Mouse (Mus musculus): ENCODE measurements around the gene Abcg5.

Gene Abcg5

DNA sequence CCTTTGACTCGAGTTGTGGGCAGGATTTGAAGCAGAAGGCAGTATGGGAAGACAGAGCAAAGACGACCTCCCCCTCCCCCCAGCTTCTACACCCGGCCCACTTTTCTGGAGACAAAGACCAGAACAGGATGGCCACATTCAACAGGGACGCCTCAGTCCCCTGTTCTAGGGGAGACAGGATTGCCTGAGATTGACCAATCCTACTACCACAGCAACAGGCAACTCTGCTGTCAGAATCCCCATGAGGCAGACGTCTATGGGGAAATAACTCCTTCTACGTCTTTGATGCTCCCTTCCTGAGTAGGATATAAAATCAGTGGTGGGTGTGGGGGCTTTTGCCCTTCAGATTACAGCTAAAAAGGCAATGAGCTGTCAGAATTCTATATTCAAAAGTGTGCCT lies 1.5 kb upstream of the Abcg5 start:
- no peak for DNase-seq

DNA sequence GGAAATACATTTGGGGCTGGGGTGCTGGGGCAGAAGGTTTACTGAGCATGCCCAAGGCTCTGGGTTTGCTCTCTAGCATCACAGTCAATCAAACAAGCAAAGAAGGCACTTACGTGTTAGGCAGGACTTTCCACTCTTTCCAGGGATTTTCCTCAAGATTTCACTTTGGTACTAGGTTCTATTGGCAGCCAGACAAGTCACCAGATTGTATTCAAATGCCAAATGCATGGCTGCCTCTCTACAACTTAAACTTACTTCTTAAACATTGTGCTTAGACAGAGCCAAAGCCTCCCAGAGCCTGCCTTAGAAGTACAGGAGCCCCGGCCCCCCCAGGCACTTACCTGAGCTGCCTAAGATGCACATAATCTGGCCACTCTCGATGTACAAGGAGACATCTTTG lies 1.1 kb downstream of the Abcg5 start:
- DNase-seq = no peak

DNA sequence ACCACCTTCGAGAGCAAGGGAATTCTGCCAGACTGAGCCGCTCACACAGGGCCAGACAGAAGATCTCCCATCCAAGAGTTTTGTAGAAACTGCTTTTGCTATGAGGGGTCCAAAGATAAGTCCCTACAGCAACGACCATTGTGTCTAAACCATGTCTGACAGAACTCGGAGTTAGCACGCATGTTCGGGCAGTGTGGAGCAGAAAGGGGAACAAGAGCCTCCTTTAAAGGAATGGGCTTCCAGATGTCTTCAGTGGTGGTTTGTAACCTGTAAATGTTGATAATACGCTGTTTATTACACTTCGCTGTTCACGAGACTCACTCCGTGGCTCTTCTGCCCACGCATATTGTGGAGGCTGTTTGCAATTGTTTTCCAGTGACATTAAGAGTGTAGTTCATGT lies 5.2 kb downstream of the Abcg5 start:
- DNase-seq = no peak

DNA sequence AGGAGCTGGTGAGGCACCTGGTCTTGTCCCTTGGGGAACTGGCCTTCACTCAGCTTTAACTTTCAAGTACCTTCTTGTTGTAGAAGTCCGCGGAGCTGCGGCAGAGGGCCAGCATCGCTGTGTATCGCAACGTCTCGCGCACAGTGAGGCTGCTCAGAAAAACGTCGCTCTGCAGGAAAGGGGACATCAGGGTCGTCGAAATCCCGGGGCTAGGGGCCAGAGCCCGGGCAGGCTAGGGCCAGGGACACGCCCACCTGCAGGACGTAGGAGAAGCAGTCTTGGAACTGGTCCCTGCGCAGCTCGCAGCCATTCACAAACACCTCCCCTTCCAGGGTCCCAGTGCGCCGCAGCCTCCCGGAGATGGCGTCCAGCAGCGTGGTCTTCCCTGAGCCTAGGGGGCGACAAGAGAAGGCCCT lies 6.9 kb downstream of the Abcg5 start, which contains the start of gene Abcg8:
Abcg8 (plus strand) TSS at position 352 of the 416 bp plus-strand sequence.
- no peak for DNase-seq

DNA sequence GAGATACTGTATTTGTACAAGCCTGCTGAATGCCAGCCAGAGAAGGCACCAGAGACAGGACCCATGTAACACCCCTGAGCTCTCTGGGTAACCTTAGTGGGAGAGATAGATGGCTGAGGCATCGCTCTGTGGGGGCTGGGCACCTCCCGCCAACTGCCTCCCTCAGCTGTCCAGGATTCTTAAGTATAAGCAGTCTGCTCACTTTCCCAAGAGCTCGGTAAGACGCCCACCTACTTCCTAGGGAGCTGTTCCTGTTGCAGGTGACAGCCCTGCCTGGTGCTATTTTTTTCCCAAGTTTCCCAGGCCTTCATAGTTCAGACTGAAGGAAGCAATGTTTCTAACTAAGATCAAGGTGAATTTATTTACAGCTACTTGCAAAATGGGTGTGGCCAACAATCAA lies 7.6 kb downstream of the Abcg5 start:
- no peak for DNase-seq

DNA sequence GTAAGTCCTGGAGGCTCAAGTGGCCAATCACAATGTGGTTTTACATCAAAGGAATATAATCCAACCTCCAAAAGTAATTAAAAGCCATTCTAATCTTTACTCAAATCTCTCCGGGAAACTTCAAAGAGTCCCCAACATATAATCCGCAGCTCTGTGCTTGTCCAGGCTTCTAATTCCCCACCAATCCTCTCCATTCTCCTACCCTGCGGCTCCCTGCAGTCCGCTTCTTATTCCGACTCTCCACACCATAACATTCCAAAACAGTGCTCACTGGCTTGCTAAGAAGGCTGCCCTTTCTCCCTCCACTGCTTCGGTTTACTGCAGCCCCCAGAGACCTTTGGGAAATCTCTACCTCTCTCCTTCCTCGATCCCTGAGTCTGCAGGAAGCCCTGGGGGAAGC lies 8.8 kb downstream of the Abcg5 start:
- no peak for DNase-seq

DNA sequence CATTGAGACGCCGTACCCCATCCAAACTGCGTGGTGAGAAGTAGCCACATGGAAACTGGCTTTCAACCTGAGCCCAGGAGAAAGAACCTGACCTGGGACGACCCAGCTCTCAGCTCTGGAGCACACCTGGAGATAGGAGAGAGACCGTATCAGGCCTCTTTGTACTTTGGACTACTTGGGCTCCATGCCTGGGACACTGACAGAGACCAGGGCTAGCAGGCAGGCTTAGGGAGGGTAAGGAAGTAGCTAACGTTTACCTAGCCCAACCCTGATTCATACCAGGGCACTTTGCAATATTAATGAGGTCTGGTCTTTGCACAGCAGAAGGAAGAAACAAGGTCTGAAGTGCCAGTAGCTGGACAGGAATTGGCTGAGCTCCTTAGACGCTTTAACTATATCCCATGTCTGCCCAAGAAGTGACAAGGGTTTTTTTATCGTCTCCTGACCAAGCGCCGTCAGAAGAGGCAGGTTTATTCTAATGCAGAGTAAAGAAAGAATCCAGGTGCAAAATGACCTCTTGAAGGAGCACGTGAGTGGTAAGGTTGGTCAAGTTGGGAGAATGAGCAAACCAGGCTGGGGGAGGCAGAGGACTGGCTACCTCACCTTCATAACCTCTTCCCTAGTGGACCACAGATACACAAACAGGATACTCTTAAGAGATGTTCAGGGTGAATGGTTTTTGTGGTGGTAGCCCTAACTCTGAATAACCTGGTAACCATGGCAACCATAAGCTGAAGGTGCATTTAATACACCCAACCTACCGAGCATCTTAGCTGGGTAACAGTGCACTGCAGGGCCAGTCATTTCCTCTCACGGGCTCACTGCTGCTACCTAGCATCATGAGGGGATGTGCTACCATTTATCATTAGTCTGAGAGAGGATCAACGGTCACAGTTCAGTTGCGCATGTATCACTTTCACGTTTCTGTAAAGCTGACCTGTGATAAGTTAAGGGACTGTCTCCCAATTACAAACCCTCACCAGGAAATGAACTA lies 10.1 kb downstream of the Abcg5 start:
- DNase-seq = no peak

DNA sequence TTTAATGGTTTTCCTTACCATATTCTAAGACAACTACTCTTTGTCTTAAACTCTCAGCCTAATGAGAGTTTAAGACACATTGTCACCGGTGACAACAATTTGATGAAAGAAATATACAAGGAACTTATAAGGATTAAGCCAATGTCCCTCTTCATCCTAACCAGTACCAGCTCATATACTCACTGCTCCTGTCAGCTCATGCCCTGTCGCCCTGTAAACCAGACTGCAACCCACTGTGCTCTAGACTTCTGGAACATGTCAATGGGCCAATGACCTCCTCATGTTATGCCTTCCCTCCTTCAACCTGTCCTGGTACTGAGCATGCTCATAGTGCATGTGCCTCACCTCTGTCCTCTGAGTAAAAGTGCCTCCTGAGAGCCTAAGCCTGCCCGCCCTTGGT lies 15.0 kb downstream of the Abcg5 start:
- no peak for DNase-seq

DNA sequence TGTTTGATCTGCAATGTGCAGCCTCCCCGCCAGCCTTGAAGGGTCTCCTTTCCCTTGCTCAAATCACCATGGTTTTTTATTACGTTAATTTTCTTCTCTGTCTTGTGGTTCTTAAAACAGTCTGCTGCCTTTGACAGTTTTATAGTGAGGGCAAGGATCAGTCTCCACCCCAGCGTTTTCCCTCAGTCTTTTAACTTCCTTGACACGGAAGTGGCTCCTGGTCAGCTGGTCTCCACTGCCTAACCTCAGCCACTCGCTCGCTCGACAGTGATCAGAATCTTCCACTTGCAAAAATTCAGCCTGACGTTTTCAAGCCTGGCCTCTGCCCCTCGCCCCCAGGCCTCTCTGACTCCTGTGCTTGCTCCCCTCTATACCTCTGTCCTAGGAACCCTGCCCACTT lies 17.1 kb downstream of the Abcg5 start:
- no peak for DNase-seq

DNA sequence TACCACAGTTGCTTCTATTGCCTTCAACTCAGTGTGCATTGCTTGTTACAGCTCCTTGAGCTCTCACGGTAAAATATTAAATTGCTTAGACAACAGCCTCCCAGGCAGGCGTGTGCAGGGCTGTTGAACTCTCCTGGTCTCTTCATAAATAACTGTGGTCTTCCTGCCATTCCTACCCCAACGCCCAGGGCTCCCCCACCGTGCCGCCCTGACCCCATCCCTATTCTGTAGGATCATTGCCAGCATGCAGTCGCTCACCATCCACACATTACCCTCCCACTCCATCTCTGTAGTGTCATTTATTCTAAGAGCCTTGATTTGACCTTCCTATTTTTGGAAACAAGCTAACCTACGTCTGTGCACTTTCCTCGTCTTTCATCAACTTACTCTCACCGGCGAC lies 17.8 kb downstream of the Abcg5 start:
- no peak for DNase-seq

DNA sequence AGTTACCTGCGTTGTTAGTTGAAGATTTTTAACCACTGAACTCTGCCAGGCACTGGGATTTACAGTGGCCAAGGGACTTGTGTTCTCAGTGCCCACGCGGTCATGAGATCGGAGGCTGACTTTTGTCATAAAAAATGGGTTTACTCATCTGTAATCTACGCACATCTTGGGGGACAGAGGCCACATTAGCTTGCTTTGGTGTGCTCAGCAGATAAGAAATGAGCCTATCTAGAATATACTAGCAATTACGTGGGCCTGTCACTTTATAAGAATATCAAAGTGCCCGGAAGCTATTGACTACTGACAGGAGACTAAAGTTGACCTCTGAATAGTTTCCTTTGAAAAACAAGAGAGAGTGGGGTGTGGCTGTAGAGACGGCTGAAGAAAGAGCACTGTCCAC lies 23.9 kb downstream of the Abcg5 start:
- no peak for DNase-seq

DNA sequence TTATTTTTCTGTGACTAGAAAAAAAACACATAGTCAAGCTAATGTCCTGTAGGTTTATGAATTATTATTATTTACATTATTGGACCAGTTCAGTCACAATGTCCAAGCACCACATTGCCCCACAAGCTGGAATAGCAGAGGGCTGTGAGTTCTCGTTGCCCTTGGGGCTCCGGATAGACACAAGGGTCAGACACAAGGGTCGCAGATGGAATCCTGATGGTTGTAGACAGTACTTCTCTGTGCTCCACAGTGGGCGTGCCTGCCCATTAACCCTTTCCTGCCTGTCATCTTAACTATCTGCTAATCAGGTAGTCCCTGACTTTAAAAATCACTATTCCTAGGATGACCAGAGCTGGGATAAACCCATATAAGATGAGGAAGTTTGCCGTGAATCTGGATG lies 24.6 kb downstream of the Abcg5 start:
- DNase-seq = no peak

DNA sequence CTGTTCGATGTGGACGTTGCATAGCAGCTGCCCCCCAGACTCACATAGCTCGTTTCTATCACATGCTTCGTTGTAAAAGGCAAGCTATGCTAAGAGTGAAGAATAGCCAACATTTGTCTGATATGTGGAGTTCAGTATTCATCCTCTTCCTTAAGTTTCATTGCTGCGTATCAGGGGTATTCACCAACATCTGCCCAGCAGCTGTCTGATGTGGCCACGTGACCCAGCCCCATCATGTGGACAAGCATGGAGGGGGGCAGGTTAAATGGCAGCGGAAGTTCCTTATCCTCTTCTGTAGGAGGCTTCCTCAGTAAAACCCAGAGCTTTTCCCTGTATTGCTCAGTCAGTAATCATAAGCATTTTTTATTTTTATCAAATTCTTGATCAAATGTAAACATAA lies 25.0 kb downstream of the Abcg5 start:
- no peak for DNase-seq

DNA sequence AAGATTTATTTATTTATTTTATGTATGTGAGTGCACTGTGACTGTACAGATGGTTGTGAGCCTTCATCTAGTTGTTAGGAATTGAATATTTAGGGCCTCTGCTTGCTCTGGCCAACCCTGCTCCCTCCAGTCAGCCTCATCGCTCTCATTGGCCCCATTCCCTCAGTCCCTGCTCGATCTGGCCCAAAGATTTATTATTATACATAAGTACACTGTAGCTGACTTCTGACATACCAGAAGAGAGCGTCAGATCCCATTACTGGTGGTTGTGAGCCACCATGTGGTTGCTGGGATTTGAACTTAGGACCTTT lies 25.4 kb downstream of the Abcg5 start:
- no peak for DNase-seq

DNA sequence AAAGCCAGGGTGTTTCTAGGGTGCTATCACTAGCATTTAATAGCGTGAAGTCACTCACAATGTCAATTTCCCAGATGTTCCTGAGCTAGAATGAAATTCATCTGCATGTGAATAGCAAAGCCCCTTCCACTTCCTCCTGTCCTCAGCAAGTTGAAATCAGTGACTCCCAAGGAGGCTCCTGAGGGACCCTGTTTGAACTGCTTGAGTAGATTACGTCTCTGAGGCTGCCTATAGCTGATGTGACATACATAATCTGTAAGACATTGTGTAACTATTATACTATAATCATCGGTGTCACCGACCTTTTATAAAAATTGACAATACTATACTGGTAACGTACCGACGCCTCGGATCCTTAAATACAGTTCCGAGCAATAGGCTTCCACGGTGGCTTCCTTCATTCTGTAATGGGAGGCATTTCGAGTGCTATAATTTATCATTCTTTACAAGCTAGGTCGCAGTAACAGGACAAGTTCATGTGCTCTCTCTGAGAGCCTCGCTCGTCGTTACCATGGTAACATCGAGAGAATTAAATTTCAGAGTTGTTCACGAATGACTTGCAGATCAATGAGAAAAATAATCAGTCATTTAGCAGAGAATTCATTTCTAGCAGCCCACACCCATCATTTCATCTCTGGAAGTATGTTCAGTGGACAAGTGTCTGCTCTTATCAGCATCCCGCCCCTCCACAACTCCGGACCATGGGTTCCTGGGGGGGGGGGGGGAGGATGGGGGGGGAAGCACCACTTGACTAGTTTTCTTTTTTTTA lies 26.0 kb downstream of the Abcg5 start:
- no peak for DNase-seq

DNA sequence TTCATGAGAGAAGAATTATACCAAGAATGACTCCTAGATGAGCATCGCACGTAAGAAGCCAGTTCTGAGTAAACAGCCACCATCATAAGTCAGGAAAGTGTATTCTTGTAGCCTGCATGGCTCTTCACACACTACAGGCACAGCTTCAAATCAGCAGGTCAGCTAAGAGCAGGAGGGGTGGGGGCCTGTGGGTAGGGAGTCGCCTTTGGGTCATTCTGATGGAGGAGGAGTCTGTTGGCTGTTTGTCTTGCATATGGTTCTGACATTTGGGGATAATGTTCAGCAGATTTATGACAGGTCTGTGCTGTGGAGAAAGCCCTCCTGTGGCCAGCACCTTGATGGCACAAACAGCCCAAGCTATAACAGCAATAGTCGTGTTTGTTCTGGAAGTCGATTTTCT lies 26.6 kb downstream of the Abcg5 start:
- DNase-seq = no peak

DNA sequence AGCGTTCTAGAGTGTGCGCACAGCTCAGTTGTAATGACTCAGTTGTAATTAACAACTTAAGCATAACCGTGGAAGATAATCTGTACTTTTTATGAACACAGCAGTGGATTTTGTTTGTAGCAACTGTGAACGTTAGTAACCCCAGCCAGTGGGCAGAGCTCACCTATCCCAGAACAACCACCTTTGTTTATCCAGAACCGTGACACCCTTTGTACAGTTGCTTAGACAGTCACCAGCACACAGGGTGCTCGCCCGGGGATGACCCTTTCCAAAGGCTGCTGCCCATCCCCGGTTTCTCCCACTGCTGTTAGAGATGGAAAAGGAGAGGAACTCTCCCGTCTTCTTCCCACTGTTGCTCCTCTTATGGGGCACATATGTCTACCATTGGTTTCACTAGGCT lies 29.3 kb downstream of the Abcg5 start:
- DNase-seq = no peak

DNA sequence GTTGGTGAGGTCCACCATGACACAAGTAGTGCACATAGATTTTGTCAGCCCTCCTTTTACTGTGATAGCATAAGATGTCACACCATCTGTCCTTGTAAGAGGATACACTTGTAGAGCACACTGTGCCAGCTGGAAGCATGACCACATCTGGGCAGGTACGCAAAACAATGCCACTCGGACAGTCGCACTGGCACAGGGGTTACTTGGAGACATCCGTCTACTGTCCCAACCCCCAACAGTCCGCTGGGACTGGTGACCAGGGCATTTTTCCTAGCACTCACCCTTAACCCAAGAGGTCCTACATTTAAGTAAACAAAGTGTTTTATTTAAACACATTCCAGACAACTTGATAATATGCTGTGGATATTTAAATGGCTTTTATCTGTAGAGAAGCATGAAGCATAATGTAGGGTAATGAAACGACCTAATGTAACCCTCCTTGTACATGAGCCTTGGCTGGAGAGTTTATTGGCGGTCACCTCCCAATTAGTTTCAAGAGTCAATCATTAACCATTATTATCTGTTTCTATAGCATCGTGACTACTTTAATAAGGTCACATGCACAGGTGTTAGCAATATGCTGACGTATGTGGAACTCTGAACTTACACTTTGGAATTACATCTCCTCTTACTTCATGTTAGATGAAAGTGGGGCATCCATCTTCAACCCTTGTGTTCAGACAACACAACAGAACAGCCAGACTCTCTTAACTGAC lies 32.4 kb downstream of the Abcg5 start:
- DNase-seq = no peak

DNA sequence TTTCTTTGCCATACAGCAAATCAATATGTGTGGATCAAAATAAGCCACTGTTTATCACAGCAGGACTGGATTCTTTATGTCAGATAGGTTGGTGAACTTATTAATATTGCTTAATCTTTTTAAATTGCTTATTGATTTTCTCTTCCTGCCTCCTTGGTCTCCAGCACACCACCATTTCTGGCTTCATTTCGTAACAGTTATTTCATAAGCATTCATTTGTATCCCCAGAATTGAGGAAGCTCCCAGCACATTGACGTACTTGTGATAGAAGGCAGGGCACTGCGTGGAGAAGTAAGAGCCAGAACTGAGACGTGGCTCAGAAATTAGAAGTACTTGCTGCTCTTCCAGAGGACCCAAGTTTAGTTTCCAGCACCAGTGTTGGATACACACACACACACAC lies 35.2 kb downstream of the Abcg5 start:
- no peak for DNase-seq

DNA sequence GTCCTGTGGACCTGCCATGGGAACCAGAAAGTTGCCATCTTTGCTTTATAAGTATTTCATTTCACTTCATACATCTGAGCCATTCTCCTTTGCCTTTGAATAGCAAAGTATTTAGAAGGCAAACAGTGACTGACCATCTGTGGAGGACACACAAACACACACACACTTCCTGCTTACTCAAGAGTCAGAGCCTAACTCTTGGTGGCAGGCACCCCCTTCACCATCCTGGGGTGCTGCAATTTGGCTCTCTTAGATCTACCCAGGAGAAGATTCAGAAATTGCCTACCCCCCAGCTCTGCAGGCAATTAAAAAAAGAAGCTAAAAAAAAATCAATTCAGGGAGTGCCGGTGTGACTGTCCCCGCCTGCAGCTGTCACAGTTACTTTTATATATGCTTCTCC lies 36.3 kb downstream of the Abcg5 start:
- no peak for DNase-seq

DNA sequence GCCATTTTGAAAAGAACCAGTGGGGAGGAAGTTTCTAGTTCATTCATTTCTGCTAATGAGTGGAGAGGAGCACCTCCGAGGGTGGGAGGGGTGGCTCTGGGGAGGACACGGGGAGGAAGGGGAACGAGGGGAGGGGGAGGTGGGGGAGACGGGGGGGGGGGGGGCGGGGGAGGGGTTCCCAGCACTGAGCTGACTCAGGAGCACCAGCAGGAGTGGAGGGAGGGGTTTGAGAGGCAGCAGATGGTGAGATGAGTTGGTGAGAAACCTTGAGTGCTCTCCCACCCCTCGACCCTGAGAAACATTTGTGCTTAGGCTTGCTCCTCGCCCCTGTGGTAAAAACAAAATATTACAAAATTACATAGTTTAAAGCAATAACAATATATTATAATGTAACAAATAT lies 36.9 kb downstream of the Abcg5 start:
- DNase-seq = no peak

DNA sequence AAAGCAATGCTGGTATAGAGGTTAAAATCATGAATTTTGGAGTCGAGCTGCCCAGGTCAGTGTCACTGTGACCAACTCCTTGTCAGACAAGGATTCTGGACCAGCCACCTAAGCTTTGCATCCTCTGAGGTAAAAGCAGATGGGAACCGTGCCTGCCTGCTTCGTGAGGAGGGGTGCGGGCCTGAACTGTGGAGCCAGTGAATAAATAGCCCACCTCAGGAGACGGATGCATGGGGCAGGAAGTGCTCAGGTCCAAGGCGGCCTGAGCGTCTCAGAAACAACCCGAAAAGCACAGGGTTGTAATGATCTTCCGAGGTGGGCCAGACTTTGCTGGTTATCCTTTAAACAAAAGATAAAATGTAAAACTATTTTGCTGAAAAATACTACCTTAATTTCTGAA lies 37.7 kb downstream of the Abcg5 start:
- DNase-seq = no peak

DNA sequence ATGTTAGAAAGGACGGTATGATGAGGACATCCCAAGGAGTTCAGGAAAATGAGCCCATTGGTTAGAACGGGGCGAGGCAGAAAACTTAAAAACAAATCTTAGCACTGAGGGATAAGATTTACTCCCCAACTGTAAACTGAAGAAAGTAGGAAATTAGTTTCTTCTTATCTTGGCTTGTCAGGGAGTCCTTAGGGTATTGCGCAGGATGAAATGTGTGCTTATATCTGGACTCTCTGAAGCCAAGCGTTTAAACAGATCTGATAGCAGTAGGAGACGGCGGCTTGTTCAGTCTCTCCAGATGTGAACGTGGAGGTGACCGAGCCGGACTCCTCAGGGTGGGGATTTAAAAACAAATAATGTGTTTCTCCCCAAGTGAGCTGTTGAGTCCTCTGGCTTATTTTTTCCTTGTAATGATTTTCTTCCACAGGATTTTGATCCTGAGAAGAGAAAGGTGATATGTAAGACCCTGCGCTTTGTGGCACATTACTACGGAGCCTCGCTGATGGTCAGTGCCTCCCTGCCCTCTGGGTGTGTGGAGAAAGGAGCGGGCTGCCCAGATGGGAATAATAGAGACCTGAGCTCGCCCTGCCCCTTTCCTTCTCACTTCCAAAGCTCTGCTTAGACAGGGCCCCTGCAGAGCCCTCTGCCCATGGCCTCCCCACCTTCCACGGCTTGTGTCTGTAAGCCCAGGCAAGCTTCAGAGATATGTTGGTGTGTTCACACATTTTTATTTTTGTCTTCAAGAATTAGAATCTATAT lies 38.3 kb downstream of the Abcg5 start:
- DNase-seq = no peak

Measured in right cerebral cortex, postnatal 14 days (tissue).